Mouse (Mus musculus) ovary, adult 18-20 months (tissue): ENCODE data around the gene Ctse.
"Not testable (repeated sequence)": the region's sequence is repeated elsewhere in the genome, so short reads cannot be mapped to it uniquely, and the experiment has no call there.

Experiments
- DNase-seq: peaks from one replicate; pipeline ENCODE4 v3.0.0; 2022; ENCODE audit warnings: low spot score, mixed read lengths

Gene Ctse

DNA sequence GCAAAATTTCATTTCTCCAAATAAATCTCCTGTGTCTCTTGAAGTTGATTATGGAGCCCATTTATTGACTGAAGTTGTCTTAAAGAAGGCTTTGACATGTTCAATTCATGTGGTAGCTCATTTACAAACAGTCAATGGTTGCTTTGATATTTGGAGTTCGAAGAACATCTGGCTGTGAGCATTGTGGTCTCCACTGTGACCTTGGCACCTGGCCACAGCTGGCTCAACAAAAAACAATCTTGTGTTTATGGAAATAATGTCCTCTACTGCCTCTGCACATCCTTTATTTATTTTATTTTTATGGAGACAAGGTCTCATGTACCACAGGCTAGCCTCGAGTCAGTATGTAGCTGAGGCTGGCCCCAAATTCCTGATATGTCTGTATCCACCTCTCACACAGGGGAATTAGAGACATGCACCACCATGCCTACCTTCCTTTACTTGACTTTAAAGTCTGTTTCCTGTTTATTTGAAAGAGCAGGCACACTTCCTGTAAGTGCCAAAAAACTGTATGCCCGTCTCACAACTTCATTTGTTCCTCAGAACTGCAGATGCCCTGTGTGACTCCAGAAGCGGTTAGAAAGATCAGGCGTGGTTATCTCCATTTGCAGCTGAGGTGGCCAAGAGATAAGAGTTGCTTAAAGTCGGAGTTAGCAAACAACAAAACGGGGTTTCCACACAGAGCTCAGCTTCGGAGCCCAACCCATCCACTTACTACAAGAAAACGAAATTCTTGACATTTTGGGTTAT is at the start of gene Ctse:
Gene Ctse (plus strand): TSS at position 516 of the 750 bp plus-strand sequence.
- DNase-seq = no peak

DNA sequence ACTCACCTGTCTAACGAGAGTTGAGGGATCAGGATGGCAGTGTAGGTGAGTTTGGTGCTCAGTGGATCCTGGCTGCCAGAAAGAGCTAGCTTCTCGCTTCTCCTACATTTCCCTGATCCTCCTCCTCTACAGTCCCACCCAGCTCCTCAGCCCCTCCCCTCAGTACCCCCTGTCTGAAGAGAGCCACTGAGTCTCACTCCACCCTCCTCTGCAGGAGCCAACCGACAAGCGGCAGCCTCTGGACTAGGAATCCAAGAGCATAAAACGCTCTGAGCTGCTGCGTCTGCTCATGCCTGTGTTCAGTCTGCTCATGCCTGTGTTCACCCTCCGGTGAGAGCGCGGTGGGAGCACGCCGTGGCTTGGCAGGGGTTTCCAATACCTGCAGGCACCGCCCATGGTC is 39.2 kb upstream of the Ctse start, which contains the start of gene Avpr1b:
Gene Avpr1b (plus strand): TSS at position 335 of the 400 bp plus-strand sequence.
- DNase-seq = no peak

DNA sequence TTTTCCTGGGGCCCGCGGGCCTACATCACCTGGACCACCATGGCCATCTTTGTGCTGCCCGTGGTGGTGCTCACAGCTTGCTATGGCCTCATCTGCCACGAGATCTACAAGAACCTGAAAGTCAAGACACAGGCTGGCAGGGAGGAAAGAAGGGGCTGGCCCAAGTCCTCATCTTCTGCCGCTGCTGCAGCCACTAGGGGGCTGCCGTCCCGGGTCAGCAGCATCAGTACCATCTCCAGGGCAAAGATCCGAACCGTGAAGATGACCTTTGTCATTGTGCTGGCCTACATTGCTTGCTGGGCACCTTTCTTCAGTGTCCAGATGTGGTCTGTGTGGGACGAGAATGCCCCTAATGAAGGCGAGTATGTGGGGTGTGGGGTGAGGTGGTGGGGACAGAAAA is 37.8 kb upstream of the Ctse start:
- no peak for DNase-seq

DNA sequence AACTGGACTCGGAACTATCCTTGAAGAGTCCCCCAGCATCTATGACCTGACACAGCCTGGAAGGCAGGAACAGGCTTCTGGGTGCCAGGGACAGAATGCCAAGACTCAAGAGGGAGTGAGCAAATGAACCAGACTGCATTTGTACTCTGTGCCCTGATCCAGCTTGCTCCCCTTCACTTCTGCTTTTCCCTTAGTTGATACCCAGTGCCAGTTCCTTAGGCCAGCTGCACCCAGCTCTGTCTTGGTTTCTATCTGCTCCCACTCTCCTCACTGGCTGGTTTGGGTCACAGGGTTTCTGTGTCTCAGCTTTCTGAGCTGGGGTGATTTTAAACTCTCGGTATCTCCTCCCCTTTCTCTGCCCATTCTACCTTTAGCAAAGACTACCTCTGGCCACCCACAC is 31.4 kb upstream of the Ctse start:
- no peak for DNase-seq

DNA sequence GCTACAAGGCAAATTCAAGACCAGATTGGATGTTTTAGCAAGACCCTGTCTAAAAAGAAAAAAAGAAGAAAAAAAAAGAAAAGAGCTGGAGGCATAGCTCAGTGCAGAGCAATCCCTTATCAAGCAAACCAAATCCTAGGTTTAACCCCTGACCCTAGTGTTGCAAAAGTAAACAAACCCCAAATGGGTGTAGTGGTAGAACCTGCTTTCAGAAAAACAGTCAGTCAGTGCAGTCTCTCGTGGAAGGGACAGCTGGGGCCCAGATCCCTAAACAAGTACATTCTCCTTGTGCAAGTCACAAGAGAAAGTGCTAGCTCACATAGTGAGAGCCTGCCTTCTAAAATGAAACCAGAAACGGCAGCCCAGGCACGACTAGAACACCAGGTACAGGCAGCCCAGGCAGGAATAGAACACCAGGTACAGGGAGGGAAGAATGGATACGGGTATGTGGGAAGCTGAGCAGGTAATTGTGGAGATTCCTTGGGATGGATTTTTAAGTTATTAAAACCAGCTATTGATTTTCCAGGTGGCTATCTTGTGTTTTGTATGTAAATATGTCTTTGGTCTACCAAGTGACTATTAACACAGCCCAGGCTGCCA is 25.4 kb upstream of the Ctse start:
- no peak for DNase-seq

DNA sequence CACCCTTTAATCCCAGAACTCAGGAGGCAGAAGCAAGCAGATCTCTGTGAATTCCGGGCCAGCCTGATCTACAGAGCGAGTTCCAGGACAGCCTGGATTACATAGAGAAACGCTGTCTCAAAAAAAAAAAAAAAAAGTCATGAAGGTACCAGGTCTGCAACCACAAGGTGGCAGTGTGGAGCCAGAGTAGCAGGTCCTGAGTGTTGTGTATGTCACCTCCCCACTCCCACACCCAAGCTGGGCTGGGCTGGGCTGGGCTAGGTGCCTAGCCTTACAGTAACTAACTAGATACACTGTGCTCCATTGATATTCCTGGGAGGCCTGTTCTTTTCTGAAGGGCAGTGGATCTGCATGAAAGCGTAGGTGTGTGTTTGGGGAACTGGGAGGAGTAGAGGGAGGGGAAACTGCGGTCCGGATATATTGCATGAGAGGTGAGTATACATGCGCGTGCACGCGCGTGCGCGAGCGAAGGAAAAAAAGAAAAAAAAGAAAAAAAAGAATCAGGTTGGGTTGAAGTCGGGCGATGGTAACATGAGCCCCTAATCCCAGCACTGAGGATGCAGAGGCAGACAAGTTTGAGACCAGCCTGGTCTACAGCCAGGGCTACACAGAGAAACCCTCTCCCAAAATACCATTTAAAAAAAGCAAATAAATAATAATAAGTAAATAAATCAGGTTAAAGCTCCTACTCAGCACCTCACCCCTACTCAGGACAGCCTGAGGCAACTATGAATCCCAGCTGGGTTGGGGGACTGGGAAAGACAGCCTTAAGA is 24.6 kb upstream of the Ctse start:
- peak; percentile 40 for DNase-seq

DNA sequence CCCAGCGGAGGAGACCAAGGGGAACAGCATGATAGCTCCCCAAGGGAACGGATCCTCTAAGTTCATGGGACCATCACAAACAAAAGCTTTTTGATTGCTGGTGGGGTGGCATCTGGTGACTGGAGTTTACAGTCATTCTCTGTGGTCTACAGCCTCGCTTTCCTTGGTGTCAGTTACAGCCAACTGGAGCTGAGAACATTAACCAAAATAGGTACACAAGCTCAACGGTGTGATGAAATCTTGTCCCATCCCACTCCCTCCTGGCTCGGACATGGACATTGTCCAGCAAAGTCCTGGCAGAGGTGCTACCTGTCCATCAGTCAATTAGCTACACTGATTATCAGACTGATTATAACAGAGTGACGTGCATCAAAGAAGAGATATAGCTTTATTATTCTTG is 23.5 kb upstream of the Ctse start:
- no peak for DNase-seq

DNA sequence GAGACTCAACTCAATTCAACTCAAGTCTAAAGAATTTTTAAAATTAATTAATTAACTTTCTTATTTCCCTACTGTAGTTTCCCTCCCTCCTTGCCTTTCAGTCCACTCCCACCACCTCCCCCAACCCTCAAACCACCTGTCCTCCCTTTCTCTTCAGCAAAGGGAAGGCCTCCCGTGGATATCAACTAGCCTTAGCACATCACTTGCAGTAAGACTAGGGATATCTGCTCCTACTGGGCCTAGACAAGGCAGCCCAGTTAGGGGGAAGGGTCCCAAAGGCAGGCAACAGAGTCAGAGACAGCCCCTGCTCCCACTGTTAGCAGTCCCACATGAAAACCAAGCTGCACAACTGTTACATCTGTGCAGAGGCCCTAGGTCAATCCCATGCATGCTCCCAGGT is 22.0 kb upstream of the Ctse start:
- no peak for DNase-seq

DNA sequence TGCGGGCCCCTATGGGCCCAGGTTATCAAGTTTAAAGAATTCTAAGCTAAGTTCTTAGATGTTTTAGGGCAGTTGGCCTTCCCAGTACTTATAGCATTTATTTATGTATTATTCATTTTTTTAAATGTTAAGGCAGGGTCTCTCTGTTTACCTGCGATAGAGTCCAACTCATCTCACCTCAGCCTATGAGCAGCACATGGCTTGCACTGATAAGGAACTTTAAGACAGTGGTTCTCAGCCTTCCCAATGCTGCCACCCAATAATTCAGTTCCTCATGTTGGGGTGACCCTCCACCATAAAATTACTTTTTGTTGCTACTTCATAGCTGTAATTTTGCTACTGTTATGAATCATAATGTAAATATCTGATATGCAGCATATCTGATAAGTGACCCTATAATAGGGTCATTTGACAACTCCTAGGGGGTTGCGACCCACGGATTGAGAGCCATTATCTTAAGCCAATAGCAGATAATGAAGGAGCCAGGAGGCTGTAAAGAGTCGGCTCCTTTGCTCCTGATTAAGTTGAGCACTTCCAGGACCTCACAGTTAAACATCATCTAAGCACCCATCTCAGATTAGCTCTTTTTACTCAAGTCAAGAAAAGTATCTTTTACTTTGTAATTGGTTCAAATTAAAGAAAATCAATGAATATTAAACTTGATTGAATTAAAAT is 21.4 kb upstream of the Ctse start:
- no peak for DNase-seq

DNA sequence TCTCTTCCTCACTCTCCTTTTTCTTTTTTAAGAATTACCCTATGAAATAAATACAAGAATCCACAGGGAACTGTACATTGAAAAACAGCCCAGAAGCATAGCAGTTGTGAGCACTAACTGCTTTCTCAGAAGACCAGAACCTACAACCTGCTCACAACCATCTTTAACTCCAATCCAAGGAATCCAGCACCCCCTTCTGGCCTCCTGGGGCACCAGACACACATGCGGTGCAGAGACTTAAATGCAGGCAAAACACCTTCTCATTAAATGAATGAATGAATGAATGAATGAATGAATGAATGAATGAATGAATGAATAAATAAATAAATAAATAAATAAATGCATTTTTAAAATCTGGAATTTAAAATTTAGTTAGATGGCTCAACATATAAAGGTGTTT is 19.5 kb upstream of the Ctse start:
- no peak for DNase-seq

DNA sequence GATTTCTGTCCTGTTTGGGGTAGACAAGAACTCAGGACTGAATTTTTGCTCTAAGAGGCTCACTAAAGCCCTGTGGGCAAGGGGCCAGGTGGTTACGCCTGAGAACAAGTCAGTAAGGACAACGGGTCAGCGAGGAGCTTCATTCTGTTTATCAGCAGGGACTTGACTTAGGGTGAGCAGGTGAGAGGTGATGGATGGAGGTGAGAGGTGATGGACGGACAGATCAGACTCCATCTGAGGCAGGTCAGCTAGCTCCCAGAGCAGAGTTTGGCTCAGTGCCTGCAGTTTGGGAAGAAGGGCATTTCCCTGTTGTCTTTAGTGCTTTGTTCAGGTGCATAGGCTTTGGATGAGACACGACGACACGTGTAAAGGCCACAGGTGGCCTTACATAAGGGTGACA is 18.8 kb upstream of the Ctse start:
- DNase-seq = no peak

DNA sequence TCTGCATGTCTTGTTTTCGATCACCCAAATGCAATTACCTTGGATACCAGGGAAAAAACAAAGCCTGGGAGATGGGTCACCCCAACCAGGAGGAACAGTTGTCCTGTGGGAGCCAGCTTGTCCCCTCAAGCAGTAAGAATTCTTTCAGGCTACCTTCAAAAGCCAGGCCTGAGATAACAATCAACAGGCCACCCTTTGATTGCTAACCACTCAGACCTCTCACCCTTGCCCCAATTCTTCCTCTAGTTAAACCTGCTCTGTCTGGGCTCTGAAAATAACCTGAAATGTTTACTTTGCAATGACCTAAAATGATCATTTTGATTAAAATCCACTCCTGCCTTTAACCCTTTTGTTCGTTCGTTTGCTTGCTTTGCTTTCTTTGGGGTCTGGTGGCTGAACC is 14.5 kb upstream of the Ctse start:
- no peak for DNase-seq

DNA sequence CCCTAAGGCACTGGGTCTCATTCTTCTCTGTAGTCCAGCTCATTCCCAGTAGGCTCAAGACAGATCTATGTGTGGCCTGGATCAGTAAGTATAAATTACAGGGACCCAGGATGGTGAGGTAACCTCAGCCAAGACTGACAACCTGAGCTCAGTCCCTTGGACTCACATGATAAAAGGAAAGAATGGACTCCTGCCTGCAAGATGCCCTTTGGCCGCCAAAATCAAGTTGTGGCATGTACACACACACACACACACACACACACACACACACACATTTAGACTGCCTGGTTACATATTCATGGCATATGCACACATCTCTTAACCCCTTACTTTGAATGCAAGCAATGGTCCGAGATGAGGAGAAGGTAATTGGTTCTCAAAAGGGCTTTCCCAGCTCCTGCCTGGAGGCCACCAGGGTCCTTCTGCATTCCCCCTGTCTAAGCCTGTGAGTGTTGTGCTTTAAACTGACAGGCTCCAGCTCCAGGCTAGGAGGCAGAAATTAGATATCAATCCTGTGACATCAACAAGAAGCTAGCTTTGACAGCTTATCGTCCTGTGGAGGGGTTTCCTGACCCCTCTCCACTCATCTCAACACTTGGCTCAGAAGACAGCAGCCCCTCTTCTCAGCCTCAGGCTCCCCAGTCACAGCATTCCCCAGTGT is 13.8 kb upstream of the Ctse start:
- DNase-seq = no peak

DNA sequence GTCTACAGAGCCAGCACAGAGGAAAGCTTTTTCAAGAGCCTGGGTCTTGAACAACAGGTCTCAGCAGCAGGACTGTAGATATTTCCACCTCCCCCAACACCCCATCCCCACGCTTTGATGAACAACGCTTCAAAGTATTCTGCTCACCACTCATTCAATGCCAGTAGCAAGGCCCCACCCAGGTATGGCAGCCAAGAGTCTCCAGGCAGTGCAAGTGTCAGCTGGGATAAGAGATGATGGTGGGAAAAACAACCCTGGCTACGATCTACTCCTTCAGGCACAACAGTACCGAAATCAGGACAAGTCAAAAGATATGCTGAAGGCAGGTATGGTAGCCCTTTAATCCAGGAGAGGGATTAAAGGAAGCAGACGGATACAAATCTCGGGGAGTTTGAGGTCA is 11.9 kb upstream of the Ctse start:
- no peak for DNase-seq

DNA sequence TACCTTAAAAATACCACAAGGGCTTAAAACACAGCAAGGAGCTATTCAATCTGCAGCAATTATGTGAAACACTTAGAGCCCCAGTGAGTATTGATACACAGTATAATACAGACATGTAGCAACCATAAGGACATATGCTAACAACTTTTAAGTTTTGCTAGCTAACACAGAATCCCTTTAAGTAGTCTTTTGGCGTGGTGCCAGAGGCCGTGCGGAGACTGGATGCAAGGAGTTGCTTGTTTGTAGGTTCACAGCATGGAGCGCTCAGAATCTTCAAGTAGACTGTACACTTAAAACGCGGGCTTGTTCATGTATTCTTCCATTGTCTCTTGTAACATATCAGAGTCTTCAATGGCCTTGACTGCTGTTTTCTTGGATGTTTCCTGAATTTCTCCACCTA is 5.9 kb upstream of the Ctse start:
- DNase-seq = not testable (repeated sequence)

DNA sequence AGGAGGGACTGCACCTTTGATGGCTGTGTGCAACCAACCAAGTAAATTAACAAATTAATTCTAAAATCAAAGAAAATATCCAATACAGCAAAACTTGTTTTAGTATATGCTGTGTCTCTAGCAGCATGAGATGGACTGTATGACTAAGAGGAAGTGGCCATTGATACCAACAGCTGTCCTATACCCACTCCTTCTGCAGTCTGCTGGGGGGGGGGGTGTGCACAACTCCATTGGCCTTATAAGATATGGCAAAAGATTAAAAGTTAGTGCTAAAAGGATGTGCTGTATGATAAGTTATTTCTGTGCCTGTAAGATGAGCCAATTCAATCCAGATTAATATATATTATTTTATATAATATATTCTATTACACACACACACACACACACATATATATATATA is 3.6 kb upstream of the Ctse start:
- DNase-seq = no peak

DNA sequence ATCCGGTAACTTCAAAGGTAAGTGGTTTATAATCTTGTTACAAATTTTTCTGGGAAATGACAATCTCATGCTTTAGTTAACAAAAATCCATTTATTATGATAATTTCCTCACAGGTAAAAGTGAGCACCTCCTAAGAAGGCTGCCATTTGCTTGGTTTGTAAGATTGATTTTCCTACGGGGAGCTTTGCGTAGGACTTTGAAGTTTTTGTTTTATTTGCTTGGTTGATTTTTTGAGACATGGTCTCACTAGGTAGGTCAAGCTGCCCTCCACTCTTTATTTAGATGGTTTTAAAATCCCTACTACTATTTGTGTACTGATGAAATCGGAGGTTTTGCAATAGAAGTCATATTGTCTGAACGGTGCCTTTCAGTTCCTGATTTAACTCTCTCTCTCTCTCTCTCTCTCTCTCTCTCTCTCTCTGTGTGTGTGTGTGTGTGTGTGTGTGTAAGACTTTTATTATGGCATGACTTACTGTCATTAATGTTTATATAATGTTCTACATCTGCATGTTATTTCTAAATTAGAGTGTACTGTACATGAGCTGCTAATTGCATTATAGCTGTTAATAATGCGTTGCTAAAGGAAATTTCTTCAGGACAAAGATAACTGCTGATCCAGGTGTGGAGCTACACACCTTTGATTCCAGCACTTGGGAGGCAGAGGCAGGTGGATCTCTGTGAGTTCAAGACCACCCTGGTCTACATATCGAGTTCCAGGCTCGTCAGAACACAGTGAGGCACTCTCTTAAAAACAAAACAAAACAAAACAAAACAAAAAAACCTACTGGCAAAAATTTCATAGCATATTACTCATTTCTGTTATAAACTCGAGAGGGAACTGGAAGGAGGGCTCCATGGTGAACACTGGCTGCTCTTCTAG is 675 bp downstream of the Ctse start:
- no peak for DNase-seq

DNA sequence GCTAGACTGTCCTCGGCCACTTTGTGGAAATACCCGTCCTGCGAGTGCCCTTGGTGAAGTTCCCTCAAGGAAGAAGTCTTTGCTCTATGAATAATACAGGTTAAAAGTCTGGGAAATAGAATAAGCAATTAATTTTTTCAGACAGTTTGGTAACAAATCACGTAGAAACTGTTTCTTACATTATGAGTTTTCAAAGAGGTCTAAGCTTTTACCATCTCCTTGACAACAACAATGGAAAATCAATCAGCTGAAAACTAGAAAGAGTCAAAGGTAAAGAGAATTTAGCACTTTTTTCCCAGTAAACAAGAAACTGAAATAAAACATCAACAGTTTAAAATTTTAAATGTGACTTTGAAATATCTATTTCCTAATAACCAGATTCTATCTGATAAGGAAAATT is 2.0 kb downstream of the Ctse start:
- DNase-seq = no peak

DNA sequence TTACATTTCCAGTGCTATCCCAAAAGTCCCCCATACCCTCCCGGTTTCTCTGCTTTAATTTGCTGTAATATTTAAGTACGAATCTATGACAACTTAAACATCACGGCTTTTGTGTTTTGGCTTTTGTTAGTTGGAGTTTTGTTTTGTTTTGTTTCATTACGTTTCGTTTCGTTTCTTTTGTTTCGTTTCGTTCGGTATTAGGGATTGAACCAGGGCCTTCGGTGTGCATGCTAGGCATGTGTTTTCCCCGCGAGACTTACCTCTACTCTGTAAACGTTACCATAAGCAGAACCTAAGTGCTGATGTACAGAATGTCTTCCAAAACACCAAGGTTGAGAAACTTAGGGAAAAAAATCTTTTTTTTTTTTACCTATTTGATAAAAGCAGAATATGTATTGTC is 3.5 kb downstream of the Ctse start:
- no peak for DNase-seq

DNA sequence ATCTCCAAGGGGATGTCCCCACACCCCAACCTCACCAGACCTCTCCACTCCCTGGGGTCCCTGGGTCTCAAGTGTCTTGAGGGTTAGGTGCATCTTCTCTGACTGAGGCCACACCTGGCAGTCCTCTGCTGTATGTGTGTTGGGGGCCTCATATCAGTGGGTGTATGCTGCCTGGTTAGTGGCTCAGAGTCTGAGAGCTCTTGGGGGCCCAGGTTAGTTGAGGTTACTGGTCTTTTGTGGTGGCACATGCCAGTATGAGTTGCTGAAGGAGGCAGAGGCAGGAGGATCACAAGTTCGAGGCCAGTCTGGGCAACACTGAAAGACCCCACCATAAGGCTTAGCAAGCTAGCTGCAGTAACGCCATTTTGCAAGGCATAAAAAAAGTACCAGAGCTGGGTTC is 4.1 kb downstream of the Ctse start:
- no peak for DNase-seq
